Mouse (Mus musculus) G1E-ER4 (cell line): Measurements from ENCODE around the gene Pgm1. TPM values are rescaled to one million over a fixed set of nuclear protein-coding genes. Genes with fewer than 3 reads are reported as not detected.

Experiments used
- GATA1 ChIP-seq: IDR thresholded peaks from one replicate; pipeline ENCODE4 v1.8.0; 2012; ENCODE audit warnings: low read length, inconsistent platforms
- polyA plus RNA-seq: library from polyadenylated mRNA; stranded (reverse); fragments of >175 nt; gene quantifications from 2 replicates; pipeline ENCODE4 v1.2.3, GENCODE M21; 2012

The Pgm1 gene
- polyA plus RNA-seq, 1 experiment: 39.9 TPM

DNA sequence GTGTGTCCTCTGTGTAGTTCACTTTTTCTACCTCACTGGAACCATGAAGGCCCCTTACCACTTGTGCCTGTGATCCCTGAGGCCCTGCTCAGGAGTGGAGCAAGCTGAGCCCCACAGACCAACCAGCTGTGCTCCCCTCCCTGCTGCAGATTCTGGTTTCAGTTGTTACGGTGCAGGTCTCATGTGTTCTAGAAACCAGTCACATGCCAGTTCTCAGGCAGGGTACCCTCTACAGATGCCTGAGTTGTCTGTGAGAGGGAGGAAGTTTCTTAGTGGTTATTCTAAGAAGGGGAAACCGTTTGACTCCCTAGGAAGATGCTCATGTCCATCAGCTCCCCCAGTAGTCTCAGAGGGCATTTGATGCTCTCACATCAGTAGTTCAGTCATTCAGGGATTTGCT is 15.4 kb downstream of the Pgm1 start:
- no peak for TF ChIP-seq GATA1

DNA sequence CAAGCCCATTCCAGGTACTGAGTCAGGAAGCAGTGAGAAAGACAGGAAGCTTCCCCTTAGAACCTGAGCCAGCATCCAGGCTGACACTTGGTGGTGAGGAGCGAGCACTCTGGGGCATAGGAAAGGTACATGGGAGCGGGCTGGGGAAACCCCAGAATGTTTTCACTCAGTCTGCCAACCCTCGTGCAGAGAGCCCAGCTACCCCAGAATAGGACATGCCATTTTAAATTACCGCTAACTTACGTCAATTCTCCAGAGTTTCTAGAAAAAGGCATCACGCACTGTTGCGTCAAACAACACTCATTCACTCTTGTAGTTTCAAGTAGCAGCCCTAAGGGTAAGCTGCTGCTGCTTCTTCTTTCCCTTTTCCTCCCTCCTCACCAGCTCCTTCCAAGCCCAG is 15.8 kb downstream of the Pgm1 start:
- TF ChIP-seq GATA1: no peak

DNA sequence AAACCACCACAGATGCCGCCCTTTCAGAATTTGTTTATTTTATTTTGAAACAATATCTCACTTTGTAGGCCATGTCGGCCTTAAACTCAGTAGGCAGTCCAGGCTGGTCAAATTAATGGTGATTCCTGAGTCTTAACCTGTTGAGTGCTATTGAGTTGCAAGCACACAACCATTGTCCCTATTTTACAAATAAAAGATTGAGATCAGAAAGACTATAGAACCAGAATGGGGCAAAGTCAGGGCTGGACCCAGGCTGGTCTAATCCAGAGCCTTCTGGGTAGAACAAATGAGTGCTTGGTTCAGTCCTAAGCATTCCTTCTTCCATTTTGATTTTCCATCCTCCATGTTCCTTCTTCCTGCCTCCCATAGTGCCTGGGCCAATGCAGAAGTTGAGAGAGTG is 17.3 kb downstream of the Pgm1 start:
- no peak for TF ChIP-seq GATA1

DNA sequence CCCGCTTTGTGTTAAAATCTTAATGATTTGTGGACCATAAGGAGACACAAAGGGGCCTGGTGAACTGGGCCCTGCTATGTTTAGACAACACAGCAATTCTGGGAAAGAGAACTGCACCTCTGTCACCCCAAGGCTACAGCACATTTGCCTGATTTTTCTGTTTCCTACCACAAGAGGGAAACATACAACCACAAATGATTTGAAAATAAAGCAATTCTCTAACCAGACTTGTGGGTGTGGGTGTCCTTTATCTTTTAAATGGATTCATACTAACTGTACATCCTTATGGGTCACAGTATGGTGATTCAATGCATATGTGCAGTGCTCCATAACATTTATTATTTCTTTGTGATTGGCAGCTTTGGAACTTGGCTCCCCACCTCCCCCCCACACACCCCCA is 18.0 kb downstream of the Pgm1 start:
- TF ChIP-seq GATA1: no peak

- TF ChIP-seq GATA1: no peak
Measured at GRCm38 (mm10) chr4:99947896-99948295, 18.7 kb downstream of the Pgm1 start.

DNA sequence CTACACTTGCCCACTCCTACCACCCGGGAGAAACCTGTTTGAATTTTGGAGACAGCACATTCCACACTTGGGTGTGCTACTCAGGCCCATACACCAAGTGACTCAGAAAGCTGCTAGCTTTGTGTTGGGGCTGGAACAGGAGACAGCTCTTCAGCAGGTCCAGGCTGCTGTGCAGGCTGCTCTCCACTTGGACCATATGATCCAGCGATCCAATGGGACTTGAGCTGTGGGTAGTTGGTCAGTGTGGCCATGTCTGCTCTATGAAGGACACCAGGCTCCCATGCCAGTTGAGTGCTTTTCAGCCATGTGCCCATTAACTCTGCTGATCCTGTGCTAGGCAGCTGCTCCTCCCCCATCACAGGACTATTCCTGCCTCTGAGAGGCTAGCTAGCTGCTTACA is 24.7 kb downstream of the Pgm1 start:
- TF ChIP-seq GATA1: no peak

GRCm38 (mm10) chr4:99955396-99955795 is 26.2 kb downstream of the Pgm1 start:
- no peak for TF ChIP-seq GATA1

GRCm38 (mm10) chr4:99957186-99957585 is 28.0 kb downstream of the Pgm1 start:
- no peak for TF ChIP-seq GATA1

DNA sequence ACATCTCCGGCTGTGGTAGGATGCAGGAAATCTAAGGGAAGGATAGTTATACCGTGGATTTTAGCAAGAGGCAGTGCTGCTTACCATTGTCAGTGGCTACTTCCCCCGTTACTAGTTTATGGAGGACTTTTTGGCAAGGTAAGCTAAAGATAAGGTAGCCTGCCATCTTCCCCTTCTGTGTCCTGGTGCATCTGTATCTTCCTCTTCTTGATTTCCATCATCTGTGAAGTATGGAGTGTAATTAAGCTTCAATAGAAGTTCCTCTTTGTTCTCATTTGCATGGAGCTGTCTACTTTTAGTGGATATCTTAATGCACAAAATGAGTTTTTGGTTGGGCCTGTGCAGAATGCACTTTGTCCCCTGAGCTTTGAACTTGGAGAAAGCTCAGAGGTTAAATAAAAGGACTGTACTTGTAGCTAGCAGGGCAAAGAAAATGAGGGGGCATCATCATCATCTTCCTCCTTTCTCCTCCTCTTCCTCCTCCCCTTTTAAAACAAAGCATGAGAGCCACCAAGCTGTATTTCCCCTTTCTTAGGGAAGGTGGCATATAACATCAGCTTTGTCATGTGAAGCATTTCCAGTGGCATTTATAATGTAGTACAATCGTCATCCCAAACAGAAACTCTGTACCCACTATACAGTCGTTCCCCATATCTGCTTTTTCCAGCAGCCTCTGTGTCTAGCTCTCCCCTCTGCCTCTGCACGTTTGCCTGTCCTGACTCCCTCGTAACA is 29.0 kb downstream of the Pgm1 start:
- TF ChIP-seq GATA1: no peak

DNA sequence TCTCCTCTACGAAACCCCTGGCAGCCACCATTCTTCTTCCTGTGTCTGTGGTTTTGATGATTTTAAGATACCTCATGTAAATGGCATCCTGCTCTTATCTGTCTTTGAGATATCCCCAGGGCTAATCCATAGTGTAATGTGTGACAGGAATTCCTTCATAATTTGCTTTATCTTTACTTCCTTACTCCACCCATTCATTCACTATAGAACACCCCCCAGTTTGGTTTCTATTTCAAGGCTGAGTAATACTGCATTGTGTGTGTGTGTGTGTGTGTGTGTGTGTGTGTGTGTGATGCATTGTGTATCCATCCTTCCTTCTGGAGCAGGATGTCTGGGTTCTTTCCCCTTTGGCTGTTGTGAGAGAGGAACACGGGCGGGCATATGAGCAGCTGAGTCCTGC is 30.1 kb downstream of the Pgm1 start:
- no peak for TF ChIP-seq GATA1

GRCm38 (mm10) chr4:99966555-99966954 is 37.3 kb downstream of the Pgm1 start:
- no peak for TF ChIP-seq GATA1

- TF ChIP-seq GATA1: no peak
Measured at GRCm38 (mm10) chr4:99969328-99969727, 40.1 kb downstream of the Pgm1 start.

- no peak for TF ChIP-seq GATA1
Measured at GRCm38 (mm10) chr4:99970097-99970496, 40.9 kb downstream of the Pgm1 start.

GRCm38 (mm10) chr4:99972886-99973285 is 43.7 kb downstream of the Pgm1 start:
- TF ChIP-seq GATA1: no peak

DNA sequence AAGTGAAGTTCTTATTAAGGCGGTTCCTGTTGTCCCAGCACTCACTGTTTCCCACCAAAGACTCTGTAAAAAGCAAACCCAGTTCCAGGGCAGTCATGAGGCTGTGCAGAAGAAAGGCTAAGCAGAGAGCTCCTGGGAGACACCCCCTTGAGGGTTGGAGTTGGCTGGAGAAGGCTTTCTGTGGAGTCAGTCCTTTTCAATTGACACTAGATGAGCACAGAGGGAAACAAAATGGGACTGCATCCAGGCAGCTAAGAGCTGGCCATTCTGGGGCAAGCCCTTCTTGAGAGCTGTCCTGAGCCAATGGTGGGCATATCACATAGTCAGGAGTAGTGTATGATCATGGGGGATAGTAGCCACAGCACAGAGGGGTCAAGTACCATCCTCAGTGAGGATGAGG is 44.7 kb downstream of the Pgm1 start:
- no peak for TF ChIP-seq GATA1

- TF ChIP-seq GATA1: no peak
Measured at GRCm38 (mm10) chr4:99974375-99974774, 45.2 kb downstream of the Pgm1 start.

- TF ChIP-seq GATA1: no peak
Measured at GRCm38 (mm10) chr4:99979326-99979725, 50.1 kb downstream of the Pgm1 start.

- TF ChIP-seq GATA1: no peak
Measured at GRCm38 (mm10) chr4:99981216-99981615, 52.0 kb downstream of the Pgm1 start.
